Mouse (Mus musculus): ENCODE results near the gene Cmtm8.

Cmtm8 gene

GRCm38 (mm10) chr9:114844017-114844662, at the start of gene Cmtm8:
Gene Cmtm8, minus strand, starts transcription at chr9:114844156.
- in situ Hi-C loops (cut with MboI, MseI) = no loop called here

GRCm38 (mm10) chr9:114892974-114893373, 49.0 kb upstream of the Cmtm8 start:
- in situ Hi-C loops (cut with MboI, MseI) = no loop called here

- in situ Hi-C loops (cut with MboI, MseI) = no loop called here
These were observed 46.4 kb upstream of the Cmtm8 start for GRCm38 (mm10) chr9:114890377-114890776.

- in situ Hi-C loops (cut with MboI, MseI) = loop anchor here in 1 of 2 experiments (10.0 kb wide), 1 partner anchor 1756 kb away; no protein-coding TSS in a partner anchor
These were observed 45.0 kb upstream of the Cmtm8 start for GRCm38 (mm10) chr9:114888856-114889407.

GRCm38 (mm10) chr9:114887699-114888098, 43.7 kb upstream of the Cmtm8 start:
- in situ Hi-C loops (cut with MboI, MseI) = loop anchor here in 1 of 2 experiments (10.0 kb wide), 1 partner anchor 1757 kb away; no protein-coding TSS in a partner anchor

GRCm38 (mm10) chr9:114885991-114886662, 42.2 kb upstream of the Cmtm8 start:
- in situ Hi-C loops (cut with MboI, MseI) = loop anchor here in 1 of 2 experiments (10.0 kb wide), 1 partner anchor 1759 kb away; no protein-coding TSS in a partner anchor

GRCm38 (mm10) chr9:114885564-114885963, 41.6 kb upstream of the Cmtm8 start:
- in situ Hi-C loops (cut with MboI, MseI) = loop anchor here in 1 of 2 experiments (10.0 kb wide), 1 partner anchor 1759 kb away; no protein-coding TSS in a partner anchor

GRCm38 (mm10) chr9:114881977-114882376, 38.0 kb upstream of the Cmtm8 start:
- in situ Hi-C loops (cut with MboI, MseI) = loop anchor here in 1 of 2 experiments (10.0 kb wide), 1 partner anchor 1763 kb away; no protein-coding TSS in a partner anchor

- in situ Hi-C loops (cut with MboI, MseI) = loop anchor here in 1 of 2 experiments (10.0 kb wide), 2 partner anchors 1301 to 1511 kb away; no protein-coding TSS in a partner anchor
These were observed 11.4 kb upstream of the Cmtm8 start for GRCm38 (mm10) chr9:114855327-114855726.

- in situ Hi-C loops (cut with MboI, MseI) = loop anchor here in 1 of 2 experiments (10.0 kb wide), 2 partner anchors 1300 to 1510 kb away; no protein-coding TSS in a partner anchor
These were observed 10.7 kb upstream of the Cmtm8 start for GRCm38 (mm10) chr9:114854686-114855085.

- in situ Hi-C loops (cut with MboI, MseI) = loop anchor here in 1 of 2 experiments (10.0 kb wide), 2 partner anchors 1299 to 1509 kb away; no protein-coding TSS in a partner anchor
These were observed 9.4 kb upstream of the Cmtm8 start for GRCm38 (mm10) chr9:114853336-114853735.

- in situ Hi-C loops (cut with MboI, MseI) = loop anchor here in 1 of 2 experiments (10.0 kb wide), 2 partner anchors 1297 to 1507 kb away; no protein-coding TSS in a partner anchor
These were observed 7.6 kb upstream of the Cmtm8 start for GRCm38 (mm10) chr9:114851419-114852190.

GRCm38 (mm10) chr9:114843634-114844016, 331 bp downstream of the Cmtm8 start:
- in situ Hi-C loops (cut with MboI, MseI) = no loop called here

- in situ Hi-C loops (cut with MboI, MseI) = no loop called here
These were observed 1.1 kb downstream of the Cmtm8 start for GRCm38 (mm10) chr9:114842886-114843285.

GRCm38 (mm10) chr9:114842269-114842668, 1.7 kb downstream of the Cmtm8 start:
- in situ Hi-C loops (cut with MboI, MseI) = no loop called here

- in situ Hi-C loops (cut with MboI, MseI) = no loop called here
These were observed 5.1 kb downstream of the Cmtm8 start for GRCm38 (mm10) chr9:114838870-114839269.

- in situ Hi-C loops (cut with MboI, MseI) = no loop called here
These were observed 12.4 kb downstream of the Cmtm8 start for GRCm38 (mm10) chr9:114831527-114831926.

- in situ Hi-C loops (cut with MboI, MseI) = no loop called here
These were observed 13.6 kb downstream of the Cmtm8 start for GRCm38 (mm10) chr9:114830351-114830750.

GRCm38 (mm10) chr9:114829669-114830068, 14.3 kb downstream of the Cmtm8 start:
- in situ Hi-C loops (cut with MboI, MseI) = no loop called here

- in situ Hi-C loops (cut with MboI, MseI) = no loop called here
These were observed 15.6 kb downstream of the Cmtm8 start for GRCm38 (mm10) chr9:114828377-114828776.

- in situ Hi-C loops (cut with MboI, MseI) = no loop called here
These were observed 16.6 kb downstream of the Cmtm8 start for GRCm38 (mm10) chr9:114827242-114827852.

All from T-helper 17 cell (primary cell).